Mouse (Mus musculus): Measurements from ENCODE around the gene Ticam1. TPM values are rescaled to one million over a fixed set of nuclear protein-coding genes. Genes with fewer than 3 reads are reported as not detected.

Gene Ticam1
- polyA plus RNA-seq, 1 experiment from 2014 or later: 4.2 TPM

GRCm38 (mm10) chr17:56303847-56304586 is 27.4 kb upstream of the Ticam1 start:
- WGBS (ENCODE audit: insufficient replicate concordance): under 1% methylated on average over 68 of the region's 68 CpGs
- Histone ChIP-seq H3K4me1 (ENCODE audit: control insufficient read depth, low read depth, low read length) (peaks cover 35% of the 10 kb centered on the region), H3K27ac (ENCODE audit: low read length) (peak overlapping the region; percentile 88), H3K36me3 (ENCODE audit: control insufficient read depth, insufficient read depth) (peaks cover 21% of the 10 kb centered on the region), H3K9me3 (replicated peaks; ENCODE audit: control insufficient read depth, low read length) (no peaks in the 10 kb centered on the region), H3K27me3 (ENCODE audit: control insufficient read depth, insufficient read depth, low read depth, low read length) (no peaks in the 10 kb centered on the region), H3K9ac (ENCODE audit: low read depth, low read length) (peak overlapping the region; percentile 78), H3K4me3 (ENCODE audit: low read depth, low read length) (peak overlapping the region; percentile 81), H3K4me2 (ENCODE audit: low read depth, low read length) (peak overlapping the region; percentile 99)
- ATAC-seq (ENCODE audit: low read depth): peak; percentile 90

- H3K4me3 ChIP-seq (ENCODE audit: low read depth, low read length): peak within 1 kb of the TSS; percentile 81
- H3K9ac ChIP-seq (ENCODE audit: low read depth, low read length): peak within 1 kb of the TSS; percentile 78
- ATAC-seq (ENCODE audit: low read depth): peak; percentile 86
- under 1% methylated on average over 43 of the region's 43 CpGs for WGBS (ENCODE audit: insufficient replicate concordance)
- peak within 1 kb of the TSS; percentile 90 for H3K27ac ChIP-seq (ENCODE audit: low read length)
- no peaks in the 10 kb centered on the region for H3K27me3 ChIP-seq (ENCODE audit: control insufficient read depth, insufficient read depth, low read depth, low read length)
- H3K36me3 ChIP-seq (ENCODE audit: control insufficient read depth, insufficient read depth): peaks cover 14% of the 10 kb centered on the region
- peaks cover 35% of the 10 kb centered on the region for H3K4me1 ChIP-seq (ENCODE audit: control insufficient read depth, low read depth, low read length)
- peak within 1 kb of the TSS; percentile 99 for H3K4me2 ChIP-seq (ENCODE audit: low read depth, low read length)
- H3K9me3 ChIP-seq (replicated peaks; ENCODE audit: control insufficient read depth, low read length): no peaks in the 10 kb centered on the region
Observed at GRCm38 (mm10) chr17:56303160-56303846, 26.7 kb upstream of the Ticam1 start, which contains the start of gene Uhrf1. Gene Uhrf1 (plus strand): TSS chr17:56303321.

GRCm38 (mm10) chr17:56302363-56302996 is 25.9 kb upstream of the Ticam1 start:
- Histone ChIP-seq H3K9ac (ENCODE audit: low read depth, low read length) (peak overlapping the region; percentile 63), H3K4me3 (ENCODE audit: low read depth, low read length) (peak overlapping the region; percentile 81), H3K4me1 (ENCODE audit: control insufficient read depth, low read depth, low read length) (peaks cover 35% of the 10 kb centered on the region), H3K4me2 (ENCODE audit: low read depth, low read length) (peak overlapping the region; percentile 99), H3K27me3 (ENCODE audit: control insufficient read depth, insufficient read depth, low read depth, low read length) (no peaks in the 10 kb centered on the region), H3K36me3 (ENCODE audit: control insufficient read depth, insufficient read depth) (peaks cover 6% of the 10 kb centered on the region; the same call in 1 of the 2 replicates), H3K27ac (ENCODE audit: low read length) (peak overlapping the region; percentile 90), H3K9me3 (replicated peaks; ENCODE audit: control insufficient read depth, low read length) (no peaks in the 10 kb centered on the region)
- ATAC-seq (ENCODE audit: low read depth): peak; percentile 4; the same call in 1 of the 2 replicates
- WGBS (ENCODE audit: insufficient replicate concordance): 41% methylated on average over 13 of the region's 13 CpGs

GRCm38 (mm10) chr17:56300186-56300585 is 23.6 kb upstream of the Ticam1 start, which contains the start of gene Arrdc5:
Gene Arrdc5 (minus strand): TSS chr17:56300286.
- Histone ChIP-seq H3K4me1 (ENCODE audit: control insufficient read depth, low read depth, low read length) (peaks cover 18% of the 10 kb centered on the region), H3K4me2 (ENCODE audit: low read depth, low read length) (no peak within 1 kb of the TSS), H3K27ac (ENCODE audit: low read length) (no peak within 1 kb of the TSS), H3K4me3 (ENCODE audit: low read depth, low read length) (no peak within 1 kb of the TSS), H3K9ac (ENCODE audit: low read depth, low read length) (no peak within 1 kb of the TSS), H3K9me3 (replicated peaks; ENCODE audit: control insufficient read depth, low read length) (no peaks in the 10 kb centered on the region), H3K36me3 (ENCODE audit: control insufficient read depth, insufficient read depth) (0 out of 2 replicates have a peak, but pooled peaks cover 2% of the 10 kb centered on the region), H3K27me3 (ENCODE audit: control insufficient read depth, insufficient read depth, low read depth, low read length) (no peaks in the 10 kb centered on the region)
- WGBS (ENCODE audit: insufficient replicate concordance): 78% methylated on average over 9 of the region's 9 CpGs
- no peak for ATAC-seq (ENCODE audit: low read depth)

- H3K36me3 ChIP-seq (ENCODE audit: control insufficient read depth, insufficient read depth): no peaks in the 10 kb centered on the region
- no peaks in the 10 kb centered on the region for H3K27me3 ChIP-seq (ENCODE audit: control insufficient read depth, insufficient read depth, low read depth, low read length)
- no peak overlapping the region for H3K4me2 ChIP-seq (ENCODE audit: low read depth, low read length)
- H3K4me3 ChIP-seq (ENCODE audit: low read depth, low read length): no peak overlapping the region
- no peaks in the 10 kb centered on the region for H3K9me3 ChIP-seq (replicated peaks; ENCODE audit: control insufficient read depth, low read length)
- peaks cover 12% of the 10 kb centered on the region for H3K4me1 ChIP-seq (ENCODE audit: control insufficient read depth, low read depth, low read length)
- ATAC-seq (ENCODE audit: low read depth): no peak
- H3K27ac ChIP-seq (ENCODE audit: low read length): no peak overlapping the region
- WGBS (ENCODE audit: insufficient replicate concordance): 77% methylated on average over 1 of the region's 1 CpGs
- no peak overlapping the region for H3K9ac ChIP-seq (ENCODE audit: low read depth, low read length)
Observed at GRCm38 (mm10) chr17:56298238-56298637, 21.7 kb upstream of the Ticam1 start.

GRCm38 (mm10) chr17:56296201-56296600 is 19.6 kb upstream of the Ticam1 start:
- no peak overlapping the region for H3K4me3 ChIP-seq (ENCODE audit: low read depth, low read length)
- H3K27me3 ChIP-seq (ENCODE audit: control insufficient read depth, insufficient read depth, low read depth, low read length): no peaks in the 10 kb centered on the region
- no peak overlapping the region for H3K9ac ChIP-seq (ENCODE audit: low read depth, low read length)
- H3K36me3 ChIP-seq (ENCODE audit: control insufficient read depth, insufficient read depth): no peaks in the 10 kb centered on the region
- 44% methylated on average over 1 of the region's 1 CpGs for WGBS (ENCODE audit: insufficient replicate concordance)
- no peaks in the 10 kb centered on the region for H3K9me3 ChIP-seq (replicated peaks; ENCODE audit: control insufficient read depth, low read length)
- H3K27ac ChIP-seq (ENCODE audit: low read length): no peak overlapping the region
- peaks cover 10% of the 10 kb centered on the region for H3K4me1 ChIP-seq (ENCODE audit: control insufficient read depth, low read depth, low read length)
- H3K4me2 ChIP-seq (ENCODE audit: low read depth, low read length): no peak overlapping the region
- ATAC-seq (ENCODE audit: low read depth): no peak

- Histone ChIP-seq H3K36me3 (ENCODE audit: control insufficient read depth, insufficient read depth) (no peaks in the 10 kb centered on the region), H3K4me3 (ENCODE audit: low read depth, low read length) (no peak overlapping the region), H3K4me1 (ENCODE audit: control insufficient read depth, low read depth, low read length) (peaks cover 29% of the 10 kb centered on the region), H3K4me2 (ENCODE audit: low read depth, low read length) (no peak overlapping the region), H3K9ac (ENCODE audit: low read depth, low read length) (no peak overlapping the region), H3K9me3 (replicated peaks; ENCODE audit: control insufficient read depth, low read length) (no peaks in the 10 kb centered on the region), H3K27ac (ENCODE audit: low read length) (no peak overlapping the region), H3K27me3 (ENCODE audit: control insufficient read depth, insufficient read depth, low read depth, low read length) (no peaks in the 10 kb centered on the region)
- WGBS (ENCODE audit: insufficient replicate concordance): 84% methylated on average over 19 of the region's 19 CpGs
- no peak for ATAC-seq (ENCODE audit: low read depth)
Observed at GRCm38 (mm10) chr17:56294241-56294640, 17.7 kb upstream of the Ticam1 start.

- Histone ChIP-seq H3K27ac (ENCODE audit: low read length) (no peak overlapping the region), H3K36me3 (ENCODE audit: control insufficient read depth, insufficient read depth) (no peaks in the 10 kb centered on the region), H3K9me3 (replicated peaks; ENCODE audit: control insufficient read depth, low read length) (no peaks in the 10 kb centered on the region), H3K4me1 (ENCODE audit: control insufficient read depth, low read depth, low read length) (peaks cover 38% of the 10 kb centered on the region), H3K9ac (ENCODE audit: low read depth, low read length) (no peak overlapping the region), H3K4me2 (ENCODE audit: low read depth, low read length) (no peak overlapping the region), H3K27me3 (ENCODE audit: control insufficient read depth, insufficient read depth, low read depth, low read length) (no peaks in the 10 kb centered on the region), H3K4me3 (ENCODE audit: low read depth, low read length) (no peak overlapping the region)
- 37% methylated on average over 1 of the region's 1 CpGs for WGBS (ENCODE audit: insufficient replicate concordance)
- no peak for ATAC-seq (ENCODE audit: low read depth)
Observed at GRCm38 (mm10) chr17:56293291-56293690, 16.7 kb upstream of the Ticam1 start.
